Mouse (Mus musculus) intestine, embryonic 16.5 days (tissue): ENCODE data around the gene Alkal2. TPM values are rescaled to one million over a fixed set of nuclear protein-coding genes. Genes with fewer than 3 reads are reported as not detected.

ENCODE experiments used
- ATAC-seq: fragments of 200-750 bp; cut with Nextera tagmentation; 2 replicates; pipeline ENCODE4 v1.8.0; 2017; ENCODE audit warnings: moderate TSS enrichment, moderate library complexity
- H3K27ac ChIP-seq: fragments of 300-500 bp; sonication (generic); 2 replicates; pipeline ENCODE4 v1.5.1; 2014; ENCODE audit warnings: mild to moderate bottlenecking, low read length
- H3K27me3 ChIP-seq: fragments of 300-500 bp; sonication (generic); replicated peaks from 2 replicates; pipeline ENCODE4 v1.6.1; 2014; ENCODE audit warnings: low read length, control low read depth, mixed read lengths; ENCODE audit not compliant: control insufficient read depth, insufficient read depth
- H3K36me3 ChIP-seq: fragments of 300-500 bp; sonication (generic); 2 replicates; pipeline ENCODE4 v1.6.1; 2014; ENCODE audit warnings: low read length, control low read depth; ENCODE audit not compliant: control insufficient read depth, insufficient read depth
- H3K4me1 ChIP-seq: fragments of 300-500 bp; sonication (generic); 2 replicates; pipeline ENCODE4 v1.6.1; 2014; ENCODE audit warnings: low read length, control low read depth, mixed read lengths; ENCODE audit not compliant: control insufficient read depth, insufficient read depth
- H3K4me2 ChIP-seq: fragments of 300-500 bp; sonication (generic); 2 replicates; pipeline ENCODE4 v1.6.1; 2014; ENCODE audit warnings: low read depth, low read length, control low read depth
- H3K4me3 ChIP-seq: fragments of 300-500 bp; sonication (generic); 2 replicates; pipeline ENCODE4 v1.5.1; 2014; ENCODE audit warnings: mild to moderate bottlenecking, low read length
- H3K9ac ChIP-seq: fragments of 300-500 bp; sonication (generic); 2 replicates; pipeline ENCODE4 v1.6.1; 2014; ENCODE audit warnings: low read depth, low read length
- H3K9me3 ChIP-seq: fragments of 300-500 bp; sonication (generic); 2 replicates; pipeline ENCODE4 v1.6.1; 2016; ENCODE audit warnings: low read length, control low read depth; ENCODE audit not compliant: control insufficient read depth
- WGBS: fragments of 180-500 bp; shearing (Covaris S2); extraction: QIAGEN DNeasy Blood & Tissue Kit; methylation state at CpG from one replicate; pipeline ENCODE4 v1.1.7; 2014; 5-methylcytosine and 5-hydroxymethylcytosine counted together
- polyA plus RNA-seq: library from polyadenylated mRNA; unstranded; fragments of >200 nt; fragmentation: Nextera tagmentation; extraction: Ambion mirVana; gene quantifications from 2 replicates; pipeline ENCODE4 v1.2.1, GENCODE M21; 2015

Gene Alkal2
- polyA plus RNA-seq, 1 experiment from 2014 or later: 1.3 TPM

DNA sequence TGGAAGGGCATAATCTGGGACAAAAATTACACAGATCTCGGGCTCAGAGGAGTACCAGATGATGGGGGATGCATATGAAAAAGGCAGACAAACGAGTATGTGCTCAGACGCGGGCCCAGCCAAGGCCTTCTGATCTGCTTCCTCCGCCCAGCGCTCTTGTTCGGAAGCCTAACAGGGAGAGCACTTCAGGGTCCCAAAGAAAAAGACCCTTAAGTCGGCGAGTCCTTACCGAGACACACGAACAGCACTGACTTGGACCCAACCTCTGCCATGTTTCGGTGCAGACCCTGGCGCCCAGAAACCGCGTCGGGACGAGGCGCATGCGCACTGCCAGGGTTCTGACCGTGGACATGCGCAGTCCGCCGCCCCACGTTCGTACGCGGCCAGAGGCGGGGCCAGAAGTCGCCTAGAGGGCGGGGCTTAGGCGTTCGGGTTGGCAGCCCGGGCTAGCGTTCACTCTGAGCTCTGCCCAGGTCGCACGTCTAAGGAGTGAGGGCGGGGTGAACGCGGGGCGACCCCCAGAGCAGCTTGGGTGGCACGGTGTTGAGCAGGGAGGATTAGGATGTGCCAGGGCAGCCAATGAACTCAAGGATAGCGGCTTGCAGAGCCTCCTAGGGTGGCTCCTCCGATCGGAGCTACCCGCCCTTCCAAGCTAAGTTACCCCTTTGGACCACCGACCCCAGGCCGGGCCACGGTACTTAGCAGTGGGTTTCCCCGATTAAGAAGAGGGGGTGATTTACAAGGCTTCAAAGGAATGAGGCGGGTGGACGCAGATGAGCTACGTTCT lies 27.3 kb downstream of the Alkal2 start, which contains the start of the genes Acp1 and Sh3yl1:
Gene Acp1, minus strand, starts transcription at position 329 of the 787 bp plus-strand sequence.
Gene Sh3yl1, plus strand, starts transcription at position 408 of the 787 bp plus-strand sequence.
- Histone ChIP-seq H3K27ac (peak within 1 kb of the TSS; percentile 55), H3K4me2 (peak within 1 kb of the TSS; percentile 85), H3K36me3 (no peaks in the 10 kb centered on the region), H3K4me3 (peak within 1 kb of the TSS; percentile 82), H3K9ac (peak within 1 kb of the TSS; percentile 84), H3K27me3 (no peaks in the 10 kb centered on the region), H3K9me3 (no peaks in the 10 kb centered on the region), H3K4me1 (peaks cover 13% of the 10 kb centered on the region)
- WGBS: 0% methylated on average over 52 of the region's 52 CpGs
- ATAC-seq: peak; percentile 96

DNA sequence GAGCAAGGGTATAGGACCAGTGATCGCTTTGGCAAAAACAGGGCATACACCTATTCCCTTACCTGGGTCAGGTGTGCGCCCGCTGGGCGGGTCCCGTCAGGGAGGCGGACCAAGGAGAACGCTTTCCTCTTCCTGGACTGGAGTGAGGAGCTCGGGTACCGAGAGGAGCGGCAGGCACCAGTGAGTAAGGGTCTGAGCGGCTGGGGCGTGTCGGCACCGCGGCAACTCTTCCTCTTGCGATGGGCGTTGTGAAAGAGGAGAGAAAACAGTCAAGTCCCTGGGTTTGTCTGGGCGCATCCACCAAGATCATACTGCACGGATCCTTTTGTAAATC lies 27.9 kb downstream of the Alkal2 start:
- H3K9ac ChIP-seq: peak overlapping the region; percentile 84
- peak overlapping the region; percentile 81 for H3K4me2 ChIP-seq
- 0% methylated on average over 19 of the region's 19 CpGs for WGBS
- peak; percentile 92 for ATAC-seq
- no peaks in the 10 kb centered on the region for H3K36me3 ChIP-seq
- no peaks in the 10 kb centered on the region for H3K9me3 ChIP-seq
- H3K27ac ChIP-seq: peak overlapping the region; percentile 55
- H3K4me3 ChIP-seq: peak overlapping the region; percentile 82
- H3K4me1 ChIP-seq: peaks cover 12% of the 10 kb centered on the region
- H3K27me3 ChIP-seq: no peaks in the 10 kb centered on the region

DNA sequence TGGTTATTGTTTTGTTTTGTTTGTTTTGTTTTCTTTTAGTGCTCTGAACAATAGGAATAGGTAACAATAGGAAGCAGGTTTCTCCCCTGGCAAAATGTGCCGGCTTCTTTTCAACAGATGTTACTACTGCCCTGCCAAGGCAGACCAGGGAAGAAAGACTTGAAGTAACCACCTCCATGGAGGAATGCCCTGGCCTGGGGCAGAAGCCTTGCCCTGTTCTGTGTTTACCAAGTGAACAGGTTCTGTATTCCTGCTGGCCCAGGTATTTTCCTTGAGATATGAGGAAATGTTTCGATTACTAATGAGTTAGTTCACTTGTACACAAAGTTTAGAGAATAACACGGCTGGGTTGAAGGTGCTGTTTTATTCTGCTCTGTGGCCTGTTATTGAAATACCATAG lies 28.7 kb downstream of the Alkal2 start:
- H3K9ac ChIP-seq: no peak overlapping the region
- ATAC-seq: no peak
- 55% methylated on average over 3 of the region's 3 CpGs for WGBS
- no peaks in the 10 kb centered on the region for H3K27me3 ChIP-seq
- peaks cover 12% of the 10 kb centered on the region for H3K4me1 ChIP-seq
- no peaks in the 10 kb centered on the region for H3K9me3 ChIP-seq
- peak overlapping the region; percentile 81 for H3K4me2 ChIP-seq
- H3K27ac ChIP-seq: no peak overlapping the region
- peak overlapping the region; percentile 82 for H3K4me3 ChIP-seq
- H3K36me3 ChIP-seq: no peaks in the 10 kb centered on the region

DNA sequence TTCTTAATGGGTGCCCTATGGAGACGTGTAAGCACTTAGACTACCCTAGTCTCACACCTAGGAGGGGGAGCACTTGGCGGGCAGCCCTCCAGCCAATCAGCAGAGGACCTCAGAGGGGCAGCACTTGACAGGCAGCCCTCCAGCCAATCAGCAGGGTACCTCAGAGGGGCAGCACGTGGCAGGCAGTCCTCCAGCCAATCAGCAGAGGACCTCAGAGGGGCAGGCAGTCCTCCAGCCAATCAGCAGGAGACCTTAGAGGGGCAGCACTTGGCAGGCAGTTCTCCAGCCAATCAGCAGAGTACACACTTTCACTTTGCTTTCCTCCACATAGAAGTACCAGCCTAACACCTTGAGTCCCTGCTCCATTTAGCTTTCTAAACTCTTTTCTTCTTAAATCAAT lies 38.3 kb downstream of the Alkal2 start:
- no peak for ATAC-seq
- Histone ChIP-seq H3K27ac (no peak overlapping the region), H3K9ac (no peak overlapping the region), H3K4me2 (no peak overlapping the region), H3K9me3 (no peaks in the 10 kb centered on the region), H3K4me1 (no peaks in the 10 kb centered on the region), H3K36me3 (no peaks in the 10 kb centered on the region), H3K27me3 (no peaks in the 10 kb centered on the region), H3K4me3 (no peak overlapping the region)
- 83% methylated on average over 3 of the region's 3 CpGs for WGBS

DNA sequence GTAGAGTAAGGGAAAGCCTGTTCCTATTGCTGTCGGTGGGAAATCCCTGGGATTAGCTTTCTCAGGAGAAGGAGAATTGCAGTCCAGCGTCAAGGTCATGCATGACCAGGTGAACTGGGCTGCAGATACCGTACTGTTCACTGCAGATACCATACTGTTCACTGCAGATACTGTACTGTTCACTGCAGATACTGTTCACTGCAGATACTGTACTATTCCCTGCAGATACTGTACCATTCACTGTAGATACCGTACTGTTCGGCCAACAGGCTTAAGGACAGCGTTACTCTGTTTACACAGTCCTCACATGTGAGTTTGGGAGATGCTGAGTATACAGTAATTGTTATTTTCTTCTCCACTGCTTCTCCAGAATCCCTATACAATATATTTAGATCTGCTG lies 44.1 kb downstream of the Alkal2 start:
- no peaks in the 10 kb centered on the region for H3K27me3 ChIP-seq
- no peak for ATAC-seq
- no peak overlapping the region for H3K4me3 ChIP-seq
- no peak overlapping the region for H3K9ac ChIP-seq
- H3K36me3 ChIP-seq: no peaks in the 10 kb centered on the region
- no peak overlapping the region for H3K27ac ChIP-seq
- H3K4me1 ChIP-seq: peaks cover 5% of the 10 kb centered on the region; the same call in 1 of the 2 replicates
- WGBS: 86% methylated on average over 6 of the region's 6 CpGs
- no peak overlapping the region for H3K4me2 ChIP-seq
- no peaks in the 10 kb centered on the region for H3K9me3 ChIP-seq

DNA sequence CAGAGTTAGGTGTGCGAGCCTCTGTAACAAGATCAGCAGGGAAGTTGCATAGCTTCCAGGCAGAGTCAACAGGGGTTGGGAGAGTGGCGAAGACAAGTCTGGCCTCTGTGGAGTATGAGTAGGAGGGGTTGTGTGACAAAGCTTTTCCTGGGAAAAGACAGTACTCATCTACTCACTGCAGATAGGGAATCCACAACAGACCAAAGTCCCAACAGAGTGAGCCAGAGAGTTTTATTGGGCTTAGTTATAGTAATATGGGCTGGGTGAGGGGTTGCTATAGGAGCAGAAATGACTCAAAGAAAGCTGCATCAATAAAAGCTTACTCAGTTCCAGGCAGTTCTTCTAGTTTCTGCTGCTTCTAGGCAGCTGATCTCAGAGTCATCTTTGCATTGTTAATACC lies 49.2 kb downstream of the Alkal2 start:
- peak; percentile 98 for ATAC-seq
- no peak overlapping the region for H3K4me2 ChIP-seq
- H3K27me3 ChIP-seq: no peaks in the 10 kb centered on the region
- no peaks in the 10 kb centered on the region for H3K36me3 ChIP-seq
- peak overlapping the region; percentile 65 for H3K27ac ChIP-seq
- no peak overlapping the region for H3K9ac ChIP-seq
- WGBS: 77% methylated on average over 2 of the region's 2 CpGs
- H3K9me3 ChIP-seq: no peaks in the 10 kb centered on the region
- peaks cover 5% of the 10 kb centered on the region; the same call in 1 of the 2 replicates for H3K4me1 ChIP-seq
- H3K4me3 ChIP-seq: no peak overlapping the region

DNA sequence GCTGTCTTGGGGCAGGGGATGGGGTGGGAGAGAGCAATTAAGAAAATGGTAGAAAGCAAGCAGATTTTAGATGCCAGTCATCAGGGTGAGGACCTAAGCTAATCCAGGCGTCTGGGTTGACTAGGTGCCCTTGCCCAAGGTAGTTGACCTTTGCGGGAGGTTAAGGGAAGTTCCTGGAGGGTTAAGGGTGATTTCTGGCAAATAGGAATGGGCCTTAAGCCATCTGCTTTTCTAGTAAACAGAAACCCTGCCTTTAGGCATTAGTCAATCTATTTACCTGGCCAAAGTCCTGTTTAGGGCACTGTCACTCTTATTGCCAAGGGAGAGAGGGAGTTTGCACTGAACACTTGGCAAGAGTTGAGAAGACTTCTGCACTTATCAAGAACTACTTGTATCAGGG lies 52.8 kb downstream of the Alkal2 start:
- no peak overlapping the region for H3K27ac ChIP-seq
- no peaks in the 10 kb centered on the region for H3K9me3 ChIP-seq
- H3K4me3 ChIP-seq: no peak overlapping the region
- no peak overlapping the region for H3K4me2 ChIP-seq
- no peaks in the 10 kb centered on the region for H3K36me3 ChIP-seq
- H3K9ac ChIP-seq: no peak overlapping the region
- peaks cover 5% of the 10 kb centered on the region; the same call in 1 of the 2 replicates for H3K4me1 ChIP-seq
- no peaks in the 10 kb centered on the region for H3K27me3 ChIP-seq
- ATAC-seq: no peak
- WGBS: 78% methylated on average over 2 of the region's 2 CpGs

Other genes starting within 250 kb of the Alkal2 start
- gene Acp1, start 27.3 kb downstream of the Alkal2 start, polyA plus RNA-seq: 167 and 172 TPM in 2 replicates
- 24.9 and 30.1 TPM in 2 replicates for gene Sh3yl1, start 27.3 kb downstream of the Alkal2 start, polyA plus RNA-seq
- gene Fam110c, start 189.5 kb downstream of the Alkal2 start, polyA plus RNA-seq: 10.4 and 11.0 TPM in 2 replicates